Mouse (Mus musculus) kidney, embryonic 16.5 days (tissue): ENCODE measurements at regions not wholly inside any gene's neighbourhood (a gene's known extent, or its start where the extent isn't known, plus 50 kb on each side); places are given as distances from the start of the nearest gene placed in this dataset.

Source experiments
- ATAC-seq: fragments of 200-750 bp; cut with Nextera tagmentation; 2 replicates; pipeline ENCODE4 v1.8.0; 2017; ENCODE audit warnings: moderate TSS enrichment; ENCODE audit not compliant: low FRiP score, low TSS enrichment
- H3K27ac ChIP-seq: fragments of 300-500 bp; sonication (generic); 2 replicates; pipeline ENCODE4 v1.5.1; 2014; ENCODE audit warnings: low read length
- H3K27me3 ChIP-seq: fragments of 300-500 bp; sonication (generic); 2 replicates; pipeline ENCODE4 v1.6.1; 2014; ENCODE audit warnings: low read length, control low read depth, mixed read lengths; ENCODE audit not compliant: insufficient read depth
- H3K36me3 ChIP-seq: fragments of 300-500 bp; sonication (generic); 2 replicates; pipeline ENCODE4 v1.6.1; 2014; ENCODE audit warnings: low read length, control low read depth, mixed read lengths; ENCODE audit not compliant: insufficient read depth
- H3K4me1 ChIP-seq: fragments of 300-500 bp; sonication (generic); 2 replicates; pipeline ENCODE4 v1.6.1; 2014; ENCODE audit warnings: low read length, control low read depth, mixed read lengths; ENCODE audit not compliant: insufficient read depth
- H3K4me2 ChIP-seq: fragments of 300-500 bp; sonication (generic); replicated peaks from 2 replicates; pipeline ENCODE4 v1.6.1; 2014; ENCODE audit warnings: low read depth, low read length
- H3K4me3 ChIP-seq: fragments of 300-500 bp; sonication (generic); 2 replicates; pipeline ENCODE4 v1.5.1; 2014; ENCODE audit warnings: mild to moderate bottlenecking, low read length
- H3K9ac ChIP-seq: fragments of 300-500 bp; sonication (generic); replicated peaks from 2 replicates; pipeline ENCODE4 v1.6.1; 2014; ENCODE audit warnings: low read length
- H3K9me3 ChIP-seq: fragments of 300-500 bp; sonication (generic); 2 replicates; pipeline ENCODE4 v1.6.1; 2016; ENCODE audit warnings: low read length, control low read depth
- WGBS: fragments of 180-500 bp; shearing (Covaris S2); extraction: QIAGEN DNeasy Blood & Tissue Kit; methylation state at CpG from one replicate; pipeline ENCODE4 v1.1.7; 2014; 5-methylcytosine and 5-hydroxymethylcytosine counted together

DNA sequence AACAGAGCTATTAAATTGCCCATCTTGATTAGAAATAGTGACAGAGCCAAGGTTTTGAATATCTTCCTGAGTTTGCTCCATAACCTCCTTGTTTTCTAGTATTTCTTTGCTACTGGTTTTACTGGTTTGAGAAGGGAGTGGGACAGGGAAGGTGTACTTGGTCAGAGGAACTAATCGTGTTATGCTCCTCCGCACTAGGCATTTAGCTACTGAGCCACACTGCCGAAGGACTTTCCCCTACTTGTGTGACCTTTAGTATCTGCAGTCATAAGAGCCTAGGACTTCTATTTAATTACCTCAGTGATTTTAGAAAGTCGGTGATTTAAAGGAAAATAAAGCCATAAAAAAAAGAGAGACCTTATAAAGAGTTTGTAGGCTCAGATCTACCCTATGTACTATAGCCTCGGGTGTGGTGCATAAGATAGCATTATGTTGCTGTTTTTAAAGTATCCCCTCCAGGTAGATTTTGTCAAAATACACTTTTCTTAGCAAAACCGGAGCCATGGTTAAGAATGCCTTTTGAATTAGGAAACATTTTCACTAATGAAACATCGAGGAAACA lies 158.5 kb upstream of the Dpt start:
- H3K9ac ChIP-seq = no peak overlapping the region
- H3K4me3 ChIP-seq = no peak overlapping the region
- H3K4me1 ChIP-seq = no peaks in the 10 kb centered on the region
- no peaks in the 10 kb centered on the region for H3K9me3 ChIP-seq
- WGBS = 86% methylated on average over 7 of the region's 7 CpGs
- ATAC-seq = no peak
- H3K36me3 ChIP-seq = no peaks in the 10 kb centered on the region
- no peak overlapping the region for H3K4me2 ChIP-seq
- no peak overlapping the region for H3K27ac ChIP-seq
- no peaks in the 10 kb centered on the region for H3K27me3 ChIP-seq

DNA sequence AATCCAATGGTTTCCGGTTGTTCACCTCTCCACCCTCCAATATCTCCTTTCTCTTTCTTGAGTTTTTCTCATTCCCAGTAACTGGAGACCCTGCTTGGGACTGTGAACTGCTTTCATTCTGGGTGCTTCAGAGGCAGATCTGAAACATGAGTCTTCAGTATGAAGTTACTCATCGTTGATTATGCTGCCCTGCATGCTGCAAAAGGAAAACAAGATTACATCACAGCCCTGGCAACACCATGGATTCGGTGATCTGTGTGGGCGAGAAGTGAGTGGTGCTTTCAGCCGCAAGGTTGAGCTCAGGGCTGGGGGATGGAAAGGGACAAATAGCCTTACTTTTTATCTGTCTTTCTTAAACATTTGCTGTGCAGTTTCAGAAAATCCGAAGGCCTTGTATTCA lies 164.8 kb upstream of the Dpt start:
- Histone ChIP-seq H3K4me2 (no peak overlapping the region), H3K4me1 (no peaks in the 10 kb centered on the region), H3K36me3 (no peaks in the 10 kb centered on the region), H3K4me3 (no peak overlapping the region), H3K27ac (peak overlapping the region; percentile 7; the same call in 1 of the 2 replicates), H3K9ac (no peak overlapping the region), H3K9me3 (no peaks in the 10 kb centered on the region), H3K27me3 (no peaks in the 10 kb centered on the region)
- WGBS = 36% methylated on average over 6 of the region's 6 CpGs
- ATAC-seq = peak; percentile 85

DNA sequence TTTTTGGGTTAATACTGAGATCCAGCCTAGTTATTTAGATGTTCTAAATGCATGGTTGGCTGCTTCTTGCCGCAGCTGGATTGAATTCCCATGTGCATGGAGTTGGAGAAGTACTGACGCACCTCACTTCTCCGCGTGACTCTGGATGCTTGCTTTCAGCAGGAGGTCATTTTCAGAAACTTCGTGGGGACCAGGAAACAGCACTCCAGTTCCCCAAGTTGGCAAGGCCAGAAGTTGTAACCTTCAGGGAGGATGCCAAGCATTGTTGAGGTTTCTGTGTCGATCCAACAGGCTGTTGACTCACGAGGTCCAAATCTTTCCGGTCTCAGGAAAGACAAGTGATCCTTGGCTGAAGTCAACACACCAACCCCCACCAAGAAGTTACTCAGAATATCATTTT lies 167.6 kb upstream of the Dpt start:
- ATAC-seq = no peak
- 70% methylated on average over 8 of the region's 8 CpGs for WGBS
- H3K4me2 ChIP-seq = no peak overlapping the region

DNA sequence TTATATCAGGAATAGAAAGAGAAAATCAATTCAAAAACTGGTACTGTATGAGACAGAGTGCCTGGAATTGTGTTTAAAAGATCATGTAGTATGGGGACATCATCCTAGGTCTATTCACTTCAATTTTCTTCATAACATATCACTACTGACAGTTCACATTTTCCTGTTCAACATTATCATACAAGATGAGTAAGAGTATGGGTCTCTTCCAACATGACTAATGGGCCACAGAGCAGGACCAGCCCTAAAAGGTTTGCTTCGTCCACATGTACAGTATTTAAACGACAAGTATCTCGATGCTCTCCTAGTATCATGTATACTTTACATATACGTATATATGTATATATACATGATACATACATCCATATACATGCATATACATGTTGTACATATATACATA lies 164.8 kb upstream of the Atp1b1 start:
- no peaks in the 10 kb centered on the region for H3K4me1 ChIP-seq
- no peaks in the 10 kb centered on the region for H3K36me3 ChIP-seq
- no peaks in the 10 kb centered on the region for H3K9me3 ChIP-seq
- WGBS = 95% methylated on average over 4 of the region's 4 CpGs
- H3K27me3 ChIP-seq = no peaks in the 10 kb centered on the region
- H3K9ac ChIP-seq = no peak overlapping the region
- no peak overlapping the region for H3K27ac ChIP-seq
- H3K4me3 ChIP-seq = no peak overlapping the region
- no peak for ATAC-seq
- no peak overlapping the region for H3K4me2 ChIP-seq

More for the DNA sequence above, 167.6 kb upstream of the Dpt start:
- no peaks in the 10 kb centered on the region for H3K4me1 ChIP-seq
- H3K27me3 ChIP-seq = no peaks in the 10 kb centered on the region
- H3K36me3 ChIP-seq = no peaks in the 10 kb centered on the region
- no peak overlapping the region for H3K27ac ChIP-seq
- H3K9ac ChIP-seq = no peak overlapping the region
- no peaks in the 10 kb centered on the region for H3K9me3 ChIP-seq
- no peak overlapping the region for H3K4me3 ChIP-seq

DNA sequence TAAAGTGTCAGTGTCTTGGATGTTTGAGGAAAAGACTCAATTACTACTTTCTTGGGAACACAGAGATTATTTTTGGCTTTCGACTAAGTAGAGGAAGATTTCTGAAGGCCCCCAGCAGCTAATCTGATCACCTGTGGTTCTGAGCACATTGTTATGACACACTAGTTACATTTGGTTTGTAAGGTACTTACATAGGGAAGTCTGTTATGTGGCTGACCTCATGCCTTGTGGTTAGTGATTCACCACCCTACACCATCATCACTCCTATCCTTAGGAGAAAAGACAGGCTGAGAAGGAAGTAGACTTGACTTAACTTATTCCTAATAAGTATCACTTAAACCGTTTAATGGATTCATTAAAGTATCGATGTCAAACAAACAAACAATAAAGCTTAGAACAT lies 164.3 kb upstream of the Atp1b1 start:
- Histone ChIP-seq H3K4me2 (no peak overlapping the region), H3K36me3 (no peaks in the 10 kb centered on the region), H3K27me3 (no peaks in the 10 kb centered on the region), H3K4me3 (no peak overlapping the region), H3K4me1 (no peaks in the 10 kb centered on the region), H3K27ac (no peak overlapping the region), H3K9me3 (no peaks in the 10 kb centered on the region), H3K9ac (no peak overlapping the region)
- no peak for ATAC-seq
- 94% methylated on average over 3 of the region's 3 CpGs for WGBS

DNA sequence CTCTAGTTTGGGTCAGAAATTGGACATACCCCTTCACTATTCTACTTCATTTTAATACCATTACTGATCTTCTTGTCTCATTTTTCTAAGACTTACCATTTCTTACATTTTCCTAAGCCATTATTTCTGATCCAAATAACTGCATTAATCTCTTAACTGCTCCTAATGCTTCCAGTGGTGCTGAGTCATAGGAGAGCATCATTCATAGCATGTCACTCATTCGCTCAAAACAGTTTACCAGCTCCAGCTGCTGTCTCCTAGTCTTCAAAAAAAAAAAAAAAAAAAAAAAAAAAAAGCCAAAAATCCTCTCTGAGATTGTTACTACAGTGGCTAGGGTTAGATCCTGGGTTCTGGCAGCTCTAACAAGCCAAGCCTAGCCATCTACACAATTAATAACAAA lies 162.0 kb upstream of the Atp1b1 start:
- H3K9ac ChIP-seq = no peak overlapping the region

DNA sequence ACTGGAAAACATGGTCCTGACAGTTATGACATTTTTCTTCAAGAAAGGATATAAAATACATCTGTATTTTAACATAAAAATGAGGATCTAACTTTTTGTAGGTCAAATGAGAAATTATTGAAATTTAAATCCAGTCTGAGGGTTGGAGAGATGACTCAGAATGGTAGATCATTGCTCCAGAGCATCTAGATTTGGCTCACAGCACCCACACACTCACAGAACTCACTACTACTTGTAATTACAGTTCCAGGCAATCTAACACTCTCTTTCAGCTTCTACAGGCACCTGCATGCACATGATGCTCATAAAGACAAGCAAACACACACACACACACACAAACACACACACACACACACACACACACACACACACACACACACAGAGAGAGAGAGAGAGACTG lies 159.7 kb upstream of the Atp1b1 start:
- Histone ChIP-seq H3K4me3 (no peak overlapping the region), H3K4me2 (no peak overlapping the region), H3K4me1 (no peaks in the 10 kb centered on the region), H3K9ac (no peak overlapping the region), H3K9me3 (no peaks in the 10 kb centered on the region), H3K27me3 (no peaks in the 10 kb centered on the region), H3K36me3 (no peaks in the 10 kb centered on the region), H3K27ac (no peak overlapping the region)
- no peak for ATAC-seq

More for the DNA sequence above, 162.0 kb upstream of the Atp1b1 start:
- H3K36me3 ChIP-seq = no peaks in the 10 kb centered on the region
- no peak overlapping the region for H3K4me2 ChIP-seq
- no peak overlapping the region for H3K4me3 ChIP-seq
- no peaks in the 10 kb centered on the region for H3K4me1 ChIP-seq
- no peak overlapping the region for H3K27ac ChIP-seq
- 83% methylated on average over 1 of the region's 1 CpGs for WGBS
- H3K27me3 ChIP-seq = no peaks in the 10 kb centered on the region
- no peak for ATAC-seq
- H3K9me3 ChIP-seq = no peaks in the 10 kb centered on the region

DNA sequence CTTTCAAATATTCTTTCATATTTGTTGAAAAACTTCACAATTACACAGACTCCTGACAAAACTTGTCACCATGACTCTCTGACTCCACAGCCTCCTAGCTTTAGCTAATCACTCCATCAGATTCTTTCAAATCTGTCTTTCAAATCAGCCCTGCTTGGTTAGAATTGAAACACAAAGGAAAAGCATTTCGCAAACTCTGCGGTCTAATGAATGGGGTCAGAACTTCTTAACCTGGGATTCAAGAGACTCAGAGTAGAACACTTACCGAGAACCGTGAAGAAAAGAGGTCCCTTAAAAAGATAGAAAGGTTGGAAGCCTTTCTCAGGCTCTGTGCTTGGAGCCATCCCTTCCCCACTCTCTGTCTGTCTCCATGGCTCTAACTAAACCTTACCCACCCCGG lies 148.9 kb upstream of the Atp1b1 start:
- no peaks in the 10 kb centered on the region for H3K9me3 ChIP-seq
- ATAC-seq = no peak
- H3K4me3 ChIP-seq = no peak overlapping the region
- H3K27ac ChIP-seq = no peak overlapping the region
- H3K9ac ChIP-seq = no peak overlapping the region
- no peak overlapping the region for H3K4me2 ChIP-seq
- H3K36me3 ChIP-seq = no peaks in the 10 kb centered on the region
- WGBS = 90% methylated on average over 5 of the region's 5 CpGs
- no peaks in the 10 kb centered on the region for H3K27me3 ChIP-seq
- H3K4me1 ChIP-seq = no peaks in the 10 kb centered on the region

DNA sequence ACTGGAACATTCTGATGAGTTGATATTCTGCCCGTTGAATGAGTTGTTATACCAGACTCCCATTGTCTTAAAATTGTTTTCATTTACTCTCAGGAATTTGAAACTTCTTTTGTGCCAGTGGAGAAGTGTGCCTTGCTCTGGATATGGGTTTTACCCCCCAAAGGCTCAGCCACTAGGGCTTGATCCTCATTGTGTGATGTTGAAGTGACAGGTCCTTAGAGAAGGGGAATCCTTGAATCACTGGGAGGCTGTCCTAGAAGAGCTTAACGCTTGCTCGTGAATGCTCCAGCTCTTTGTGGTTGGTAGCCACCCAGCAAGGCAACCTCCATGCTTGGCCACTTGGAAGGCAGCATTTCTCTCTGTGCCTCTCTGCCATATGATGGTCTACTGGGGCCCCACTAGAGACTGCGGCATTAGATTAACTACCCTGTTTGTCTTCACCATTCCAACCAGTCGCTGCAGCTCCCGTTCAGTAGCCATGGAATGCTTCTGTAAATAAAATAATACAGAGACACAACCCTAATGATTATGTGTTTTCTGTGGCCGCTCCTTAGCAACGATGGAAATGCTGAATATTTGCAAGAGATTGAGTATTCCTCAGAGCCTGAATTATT lies 148.1 kb upstream of the Atp1b1 start:
- no peak overlapping the region for H3K4me3 ChIP-seq
- H3K27ac ChIP-seq = no peak overlapping the region
- H3K4me1 ChIP-seq = no peaks in the 10 kb centered on the region
- no peaks in the 10 kb centered on the region for H3K9me3 ChIP-seq
- H3K4me2 ChIP-seq = no peak overlapping the region
- 72% methylated on average over 8 of the region's 8 CpGs for WGBS
- no peak for ATAC-seq
- H3K36me3 ChIP-seq = no peaks in the 10 kb centered on the region
- H3K9ac ChIP-seq = no peak overlapping the region
- H3K27me3 ChIP-seq = no peaks in the 10 kb centered on the region

DNA sequence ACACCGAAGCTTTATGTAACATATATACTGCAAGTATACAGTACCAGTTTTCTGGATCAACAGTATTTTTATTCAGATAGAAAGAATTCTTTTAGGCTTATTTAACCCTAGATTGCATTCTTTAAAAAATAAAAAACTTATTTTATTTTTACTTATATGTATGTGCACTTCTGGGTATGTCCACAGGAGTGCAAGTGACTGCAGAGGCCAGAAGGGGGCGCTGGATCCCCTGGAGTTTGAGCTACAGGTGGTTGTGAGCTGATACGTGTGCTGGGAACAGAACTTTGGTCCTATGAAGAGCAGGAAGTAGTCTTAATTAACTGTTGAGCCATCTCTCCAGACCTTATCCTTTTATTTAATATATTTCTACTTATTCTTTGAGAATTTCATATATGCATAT lies 145.3 kb upstream of the Atp1b1 start:
- Histone ChIP-seq H3K4me1 (no peaks in the 10 kb centered on the region), H3K9me3 (no peaks in the 10 kb centered on the region), H3K27ac (no peak overlapping the region), H3K4me3 (no peak overlapping the region), H3K36me3 (no peaks in the 10 kb centered on the region), H3K4me2 (no peak overlapping the region), H3K27me3 (no peaks in the 10 kb centered on the region), H3K9ac (no peak overlapping the region)
- ATAC-seq = no peak
- 69% methylated on average over 3 of the region's 3 CpGs for WGBS
